Mouse (Mus musculus) adrenal gland, postnatal 36 days (tissue): ENCODE data around the gene Rps6kc1. TPM values are rescaled to one million over a fixed set of nuclear protein-coding genes. Genes with fewer than 3 reads are reported as not detected.

Source experiments
- DNase-seq, 2 experiments: peaks; one replicate each; pipeline ENCODE4 v3.0.0; 2021; ENCODE audit warnings: mixed read lengths in 1 of 2
- total RNA-seq, 2 experiments: library from RNA; stranded (reverse); gene quantifications; 2 replicates each; pipeline ENCODE4 v1.2.3; 2021

Rps6kc1 gene
- total RNA-seq, 2 experiments from 2014 or later: 27.8 to 31.0 TPM

DNA sequence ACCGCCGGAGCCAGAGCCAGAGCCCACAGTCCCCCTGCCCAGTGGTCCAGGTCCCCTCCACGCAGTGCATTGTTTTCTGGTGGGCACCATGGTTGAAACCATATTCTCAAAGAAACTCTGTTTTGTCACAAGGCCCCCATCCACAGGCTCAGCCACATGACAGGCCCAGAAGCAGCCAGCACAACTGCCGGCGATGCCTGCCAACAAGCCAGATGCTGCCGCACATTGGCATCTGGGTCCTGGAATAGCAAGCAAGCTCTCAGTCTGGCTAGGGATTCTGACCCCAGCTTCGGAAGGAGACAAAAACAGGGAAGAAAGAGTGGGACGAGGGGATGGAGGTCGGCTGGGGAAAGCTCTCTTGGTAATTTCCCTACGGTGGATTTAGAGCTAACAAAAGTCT, 147.8 kb downstream of the Rps6kc1 start:
- DNase-seq: no peak

DNA sequence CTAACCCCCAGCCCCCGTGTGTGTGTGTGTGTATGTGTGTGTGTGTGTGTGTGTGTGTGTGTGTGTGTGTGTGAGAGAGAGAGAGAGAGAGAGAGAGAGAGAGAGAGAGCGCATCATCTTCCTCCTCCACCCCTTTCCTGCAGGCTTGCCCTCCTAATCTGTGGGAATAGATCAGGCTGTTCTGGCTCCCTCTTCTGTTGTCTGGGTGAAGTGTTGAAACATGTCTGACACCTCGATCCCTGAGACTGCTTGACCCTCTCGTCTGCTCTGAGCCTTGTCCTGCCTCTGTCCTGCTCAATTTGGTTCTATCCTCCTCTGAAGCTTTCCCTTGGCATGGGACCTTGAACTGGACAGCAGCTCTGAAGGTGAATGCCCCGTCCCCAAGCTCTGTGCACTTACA, 149.8 kb downstream of the Rps6kc1 start:
- DNase-seq: no peak

DNA sequence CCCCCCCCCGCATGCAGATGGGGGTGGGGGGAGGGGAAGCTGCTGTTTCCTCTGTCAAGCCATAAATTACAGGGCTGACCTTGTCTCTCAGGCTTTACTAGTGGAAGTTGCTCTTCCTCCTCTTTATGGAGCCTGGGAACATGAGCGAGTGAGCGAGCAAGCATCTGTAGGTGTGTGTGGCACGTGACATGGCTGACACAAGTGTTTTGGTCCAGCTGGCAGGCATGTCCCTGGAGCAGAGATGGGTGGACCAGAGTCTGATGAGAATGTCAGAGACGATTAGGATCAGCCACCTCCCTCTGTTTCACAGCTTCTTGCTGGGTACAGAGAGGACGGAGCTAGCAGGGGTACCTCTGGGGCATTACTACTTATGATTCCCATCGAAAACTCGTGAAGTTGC, 153.7 kb downstream of the Rps6kc1 start:
- DNase-seq: no peak

DNA sequence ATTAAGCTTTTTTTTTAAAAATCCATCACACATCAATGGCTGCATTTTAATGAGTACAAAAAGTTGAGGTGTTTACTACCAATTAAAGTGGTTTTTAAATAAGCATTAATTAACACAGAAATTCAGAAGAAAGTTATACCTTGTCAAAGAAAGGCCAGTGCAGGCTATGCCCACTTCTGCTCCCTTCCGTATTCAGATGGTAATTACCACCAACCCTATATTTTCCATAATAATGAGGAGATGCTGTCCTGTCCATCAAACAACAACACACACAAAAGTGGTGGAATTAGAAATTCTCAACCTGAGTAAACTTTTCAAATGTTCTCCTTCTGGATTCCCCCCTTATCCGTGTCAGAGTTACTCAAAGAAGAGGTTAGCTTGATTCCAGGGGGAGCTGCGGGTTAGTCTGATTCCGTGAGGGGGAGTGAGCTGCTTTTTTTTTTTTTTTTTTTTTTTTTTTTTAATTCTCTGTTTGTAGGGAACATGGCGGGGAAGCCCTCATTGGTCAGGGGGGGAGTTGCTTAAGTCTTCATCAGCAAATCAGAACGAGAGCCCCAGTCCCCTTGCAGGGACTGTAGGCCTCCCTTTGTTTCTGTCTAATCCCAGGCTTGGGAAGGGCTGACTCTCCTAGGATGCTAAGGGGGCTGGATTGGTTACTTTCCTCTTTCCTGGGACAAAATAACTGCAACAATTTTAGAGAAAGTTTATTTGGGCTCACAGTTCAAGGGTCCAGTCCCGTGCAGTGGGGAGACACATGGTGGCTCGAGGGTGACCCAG, 159.6 kb downstream of the Rps6kc1 start:
- DNase-seq: no peak

DNA sequence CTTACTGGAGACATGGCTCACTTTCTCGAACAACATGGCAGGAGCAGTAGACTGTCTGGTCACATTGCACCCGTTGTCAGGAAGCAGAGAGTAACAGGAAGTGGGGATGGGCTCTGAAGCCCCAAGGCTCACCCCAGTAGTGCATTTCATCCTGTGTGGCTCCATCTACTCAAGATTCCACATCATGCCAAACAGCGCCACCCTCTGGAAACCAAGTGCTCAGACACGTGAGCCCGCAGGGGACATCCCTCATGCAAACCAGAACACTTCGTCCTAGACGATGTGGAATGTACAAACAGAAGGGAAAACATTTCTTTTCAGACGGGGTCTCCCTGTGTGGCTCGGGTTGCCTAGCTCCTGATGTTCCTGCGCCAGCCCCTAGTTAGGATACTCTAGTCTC, 162.6 kb downstream of the Rps6kc1 start:
- DNase-seq: no peak

DNA sequence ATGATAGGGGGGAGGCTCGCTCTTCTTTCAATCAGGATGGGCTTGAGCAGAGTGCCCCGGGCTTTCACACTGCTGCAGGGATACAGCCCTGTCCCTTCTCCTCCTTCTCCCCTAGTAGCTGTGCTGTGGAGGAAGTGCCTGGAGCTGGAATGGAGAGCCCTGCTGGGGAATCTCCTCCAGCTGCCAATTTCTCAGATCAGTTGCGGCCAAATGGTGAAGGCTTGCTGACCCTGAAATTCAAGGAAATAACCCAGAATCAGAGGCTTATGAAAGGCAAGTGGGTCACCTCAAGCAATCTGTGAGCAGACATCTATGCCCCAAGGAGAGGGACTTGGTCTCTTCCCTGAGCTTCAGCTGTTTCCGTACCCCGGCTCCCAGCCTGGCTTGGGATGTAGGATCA, 170.1 kb downstream of the Rps6kc1 start:
- DNase-seq: no peak

DNA sequence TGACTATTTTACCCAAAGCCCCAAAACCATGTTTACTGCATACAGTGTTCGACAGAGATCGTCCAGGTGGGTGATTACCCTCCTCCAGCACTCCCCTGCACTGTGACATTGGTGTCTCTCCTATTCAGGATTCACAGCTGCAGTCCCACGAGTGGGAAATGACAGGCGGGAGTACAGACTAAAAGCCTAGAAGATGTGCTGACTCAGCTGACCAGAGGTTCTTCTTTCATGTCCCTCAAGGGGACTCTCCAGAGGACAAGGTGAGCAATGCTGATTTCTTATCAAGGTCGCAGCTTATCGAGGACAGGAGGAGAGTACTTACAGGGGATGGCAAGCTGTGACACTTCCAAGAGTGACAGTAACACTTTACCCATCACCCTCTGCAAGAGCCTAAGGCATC, 178.8 kb downstream of the Rps6kc1 start:
- DNase-seq: no peak

DNA sequence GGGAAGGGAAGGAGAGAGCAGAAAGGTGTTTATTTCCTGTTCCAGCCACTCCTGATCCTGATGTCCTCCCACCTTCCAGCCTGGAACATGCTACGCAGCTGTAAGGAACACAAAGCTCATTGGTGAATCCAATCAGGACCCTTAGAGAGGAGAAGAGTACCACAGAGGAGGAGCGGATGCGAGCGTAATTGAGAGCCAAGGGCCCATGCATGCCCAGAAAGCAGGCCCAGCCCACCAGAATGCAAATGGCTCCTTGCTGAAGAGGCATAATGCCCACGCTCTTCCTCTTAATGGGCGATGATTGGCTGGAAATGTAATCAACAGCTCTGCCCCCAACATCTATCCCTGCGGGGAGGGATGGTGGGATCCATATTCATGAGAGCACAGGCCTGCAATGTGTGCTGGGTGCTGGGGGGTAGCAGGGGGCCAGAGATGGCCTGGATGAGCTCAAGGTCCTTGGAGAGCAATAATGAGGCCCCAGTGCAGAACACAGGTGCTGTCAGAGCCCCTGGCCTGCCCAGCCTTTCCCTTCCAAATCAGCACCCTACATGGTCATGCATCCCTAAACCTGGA, 182.0 kb downstream of the Rps6kc1 start:
- DNase-seq: no peak

DNA sequence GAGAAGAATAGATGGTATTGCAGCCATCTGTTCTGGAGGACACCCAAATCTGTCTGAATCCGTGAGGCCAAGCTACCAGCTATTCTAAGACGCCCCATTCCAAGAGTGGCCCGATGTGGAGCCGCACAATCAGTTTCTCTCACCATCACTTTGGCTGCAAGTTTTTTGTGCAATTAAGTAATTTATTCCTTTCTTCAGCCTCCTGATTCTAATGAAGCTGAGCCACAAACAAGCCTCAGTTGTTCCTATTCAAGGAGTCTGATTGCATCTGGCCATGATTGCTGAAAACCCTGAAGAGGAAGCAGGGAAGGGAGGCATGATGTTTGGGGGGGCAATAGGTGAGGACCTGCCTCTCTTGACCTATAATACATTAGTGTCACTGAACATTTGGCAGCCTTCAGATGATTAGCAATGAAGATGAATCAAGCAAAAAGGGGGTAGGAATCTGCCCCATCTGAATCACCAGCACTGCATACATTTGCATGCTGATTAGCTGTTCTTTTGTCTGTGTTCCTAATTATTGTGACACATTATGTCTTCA, 183.4 kb downstream of the Rps6kc1 start:
- no peak for DNase-seq

DNA sequence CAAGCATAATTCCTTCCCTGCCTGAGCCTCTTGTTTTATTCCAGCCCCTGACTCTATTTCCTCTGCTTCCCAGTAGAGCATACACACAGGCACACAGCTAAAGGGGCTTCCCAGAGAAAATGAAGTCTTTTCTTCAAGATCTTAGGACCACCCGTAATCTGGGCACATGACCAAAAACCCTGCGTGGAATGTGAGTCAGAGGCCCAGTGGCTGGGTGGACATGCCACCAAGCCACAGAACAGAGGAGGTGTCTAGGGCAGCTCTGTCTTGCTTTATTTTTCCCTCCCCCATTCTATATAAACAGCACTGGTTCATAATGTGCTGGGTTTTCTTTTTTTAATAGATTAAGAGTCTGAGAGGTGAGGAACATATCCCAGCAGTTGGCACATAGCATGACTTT, 184.2 kb downstream of the Rps6kc1 start:
- no peak for DNase-seq

DNA sequence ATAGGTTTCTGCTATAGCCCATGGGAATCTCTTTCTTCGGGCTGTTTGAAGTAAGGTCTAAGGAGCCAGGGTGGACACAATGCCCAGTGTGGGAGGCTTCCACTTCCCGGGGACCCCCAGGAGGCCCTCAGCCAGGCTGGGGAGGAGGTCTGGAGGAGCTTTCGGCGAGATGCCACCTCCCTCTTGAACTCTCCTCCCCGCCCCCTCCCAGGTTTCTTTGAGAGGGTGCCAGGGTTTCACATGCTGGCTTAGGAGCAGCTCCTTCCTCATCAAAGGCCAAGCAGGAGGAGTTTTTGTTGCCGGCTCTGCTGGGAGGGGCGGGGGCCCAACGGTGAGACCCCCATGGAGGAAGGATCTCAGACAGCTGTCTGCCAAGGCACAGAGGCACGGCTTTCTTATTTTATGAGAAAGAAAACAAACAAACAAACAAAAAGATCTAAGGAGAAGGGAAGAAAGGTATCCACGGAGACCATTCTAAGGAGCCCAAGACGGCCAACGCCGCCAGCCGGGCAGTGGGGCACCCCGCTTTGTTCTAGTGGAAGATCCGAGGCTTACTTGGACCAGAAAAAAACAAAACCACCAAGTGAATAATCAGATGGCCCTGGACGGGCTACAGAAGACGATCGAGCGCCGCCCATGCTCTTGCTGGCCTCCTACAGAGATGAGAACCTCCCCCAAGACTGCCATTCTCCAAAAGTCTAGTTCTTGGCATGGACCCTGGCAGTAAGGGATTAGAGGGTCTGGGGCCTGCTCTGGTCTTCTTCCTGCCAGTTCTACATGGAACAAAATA, 186.8 kb downstream of the Rps6kc1 start:
- no peak for DNase-seq

DNA sequence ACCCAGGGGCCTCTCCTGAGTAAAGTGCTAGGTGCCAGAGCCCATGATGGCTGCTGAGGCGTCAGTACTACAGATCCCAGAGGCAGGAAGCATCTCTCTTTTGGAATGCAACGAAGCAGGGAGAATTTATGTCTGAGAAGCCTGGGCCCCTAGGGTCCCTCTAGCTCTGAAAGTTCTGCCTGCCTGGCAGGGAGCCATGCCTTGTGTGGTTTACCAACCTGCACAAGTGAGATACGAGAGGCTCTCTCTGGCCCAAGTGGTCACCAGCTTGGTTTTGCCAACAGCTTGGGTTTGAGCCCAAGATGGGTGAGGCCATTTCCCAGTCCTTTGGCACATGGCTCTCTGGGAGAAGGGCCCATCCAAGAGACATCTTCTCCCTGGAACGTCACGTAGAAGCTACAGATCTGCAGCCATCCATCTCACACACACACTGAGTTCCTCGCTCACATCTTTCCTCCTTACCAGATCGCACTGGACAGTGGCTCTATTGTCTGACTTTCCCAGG, 187.6 kb downstream of the Rps6kc1 start:
- no peak for DNase-seq

DNA sequence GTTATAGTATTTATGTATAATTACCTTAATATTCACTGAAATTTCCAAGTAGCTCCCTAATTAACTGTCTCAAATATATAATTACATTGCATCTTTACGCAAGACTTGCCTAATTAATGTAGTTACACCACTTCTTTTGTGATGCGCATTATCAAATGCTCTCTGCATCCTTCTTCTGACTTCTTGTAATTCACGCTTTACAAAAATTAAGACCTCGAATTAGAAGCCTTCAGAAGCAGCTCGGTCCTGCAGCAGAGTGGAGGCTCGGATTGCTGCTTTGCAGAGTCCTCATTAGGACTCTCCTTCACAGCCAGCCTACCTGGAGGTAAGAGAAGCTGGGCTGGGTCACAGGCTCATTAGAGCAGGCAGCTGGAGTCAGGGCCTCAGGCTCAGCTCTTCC, 197.7 kb downstream of the Rps6kc1 start:
- DNase-seq: no peak

DNA sequence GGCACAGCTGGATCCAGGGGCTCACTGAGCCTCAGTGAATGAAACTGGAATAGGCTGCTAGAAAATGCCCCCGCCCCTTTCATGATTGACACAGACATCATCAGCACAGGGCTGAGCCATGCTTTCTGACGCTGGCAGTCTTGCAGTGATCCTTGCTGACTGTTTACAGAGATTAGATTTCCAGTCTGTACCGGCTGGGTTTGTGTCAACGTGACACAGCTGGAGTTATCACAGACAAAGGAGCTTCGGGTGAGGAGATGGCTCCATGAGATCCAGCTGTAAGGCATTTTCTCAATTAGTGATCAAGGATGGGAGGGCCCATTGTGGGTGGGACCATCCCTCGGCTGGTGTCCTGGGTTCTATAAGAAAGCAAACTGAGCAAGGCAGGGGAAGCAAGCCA, 214.0 kb downstream of the Rps6kc1 start:
- no peak for DNase-seq

DNA sequence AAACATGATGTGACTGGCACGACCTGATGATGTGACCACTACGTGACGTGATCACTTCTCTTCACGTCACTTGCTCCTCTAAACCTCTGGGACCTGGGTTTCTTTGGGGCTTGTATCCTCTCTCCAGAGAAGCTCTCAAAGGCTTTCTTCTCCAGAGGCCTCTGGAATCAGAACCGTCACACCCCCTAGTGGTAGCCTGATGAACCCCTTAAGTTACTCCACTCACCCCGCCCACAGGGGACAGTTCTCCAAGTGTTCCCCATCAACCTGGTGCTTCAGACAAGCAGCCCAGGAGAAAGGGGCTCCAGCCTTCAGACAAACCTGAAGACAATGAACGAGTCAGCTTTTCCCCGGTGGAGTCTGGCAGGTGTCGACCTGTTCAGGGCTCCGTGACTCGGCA, 216.0 kb downstream of the Rps6kc1 start:
- peak; percentile 81 to 89 for DNase-seq

DNA sequence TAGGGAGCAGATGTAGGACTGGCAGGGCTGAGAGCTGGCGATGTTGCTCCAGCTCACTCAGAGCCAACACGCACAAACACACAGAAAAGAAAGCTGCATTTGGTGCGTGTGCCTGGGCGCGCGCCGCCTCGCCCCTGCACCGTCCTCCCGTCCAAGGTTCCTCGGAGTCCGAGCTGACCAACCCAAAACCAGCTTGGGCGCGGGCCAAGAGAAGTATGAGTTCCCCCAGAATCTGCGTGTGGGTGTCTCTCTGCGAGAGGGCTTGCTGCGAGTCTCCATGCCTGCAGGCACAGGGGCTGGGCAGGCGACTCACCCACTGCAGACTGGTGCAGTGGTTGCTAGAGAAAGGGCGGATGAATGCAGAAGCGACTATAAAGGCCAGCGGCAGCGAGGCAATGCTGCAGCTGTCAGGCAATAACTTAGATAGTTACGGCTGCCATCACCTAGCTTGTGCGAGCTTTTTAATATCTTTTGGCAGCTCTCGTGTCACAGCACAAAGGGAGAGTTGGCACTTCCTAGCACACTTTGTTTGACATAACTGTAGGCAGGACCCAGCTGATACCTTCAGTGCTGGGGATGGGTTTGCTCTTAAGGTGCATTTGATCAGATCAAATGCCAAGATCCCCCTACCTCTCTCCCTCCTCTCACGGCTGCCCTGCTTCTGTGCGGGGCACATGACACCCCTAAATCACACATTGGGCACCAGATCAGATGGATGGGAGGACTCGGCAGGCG, 220.9 kb downstream of the Rps6kc1 start:
- peak; percentile 55 to 57 for DNase-seq

DNA sequence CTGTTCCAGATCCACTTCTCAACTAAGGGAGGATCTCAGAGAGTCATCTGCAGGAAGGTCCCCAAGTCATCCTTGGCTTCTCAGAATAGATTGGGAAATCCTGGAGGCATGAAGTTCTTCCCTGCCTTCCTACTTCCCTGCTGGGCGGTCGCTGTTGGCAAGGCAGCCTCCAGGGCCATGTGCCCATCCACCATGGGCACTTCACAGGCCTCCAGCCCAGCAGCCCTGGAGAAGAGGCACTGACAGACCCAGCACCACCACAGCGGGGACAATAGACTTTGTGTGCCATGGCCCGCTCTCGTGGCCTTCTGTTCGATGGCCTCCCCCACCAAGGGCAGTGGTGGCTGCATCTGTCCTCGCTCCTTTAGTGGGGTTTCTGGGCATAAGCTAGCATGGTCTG, 228.5 kb downstream of the Rps6kc1 start:
- no peak for DNase-seq

DNA sequence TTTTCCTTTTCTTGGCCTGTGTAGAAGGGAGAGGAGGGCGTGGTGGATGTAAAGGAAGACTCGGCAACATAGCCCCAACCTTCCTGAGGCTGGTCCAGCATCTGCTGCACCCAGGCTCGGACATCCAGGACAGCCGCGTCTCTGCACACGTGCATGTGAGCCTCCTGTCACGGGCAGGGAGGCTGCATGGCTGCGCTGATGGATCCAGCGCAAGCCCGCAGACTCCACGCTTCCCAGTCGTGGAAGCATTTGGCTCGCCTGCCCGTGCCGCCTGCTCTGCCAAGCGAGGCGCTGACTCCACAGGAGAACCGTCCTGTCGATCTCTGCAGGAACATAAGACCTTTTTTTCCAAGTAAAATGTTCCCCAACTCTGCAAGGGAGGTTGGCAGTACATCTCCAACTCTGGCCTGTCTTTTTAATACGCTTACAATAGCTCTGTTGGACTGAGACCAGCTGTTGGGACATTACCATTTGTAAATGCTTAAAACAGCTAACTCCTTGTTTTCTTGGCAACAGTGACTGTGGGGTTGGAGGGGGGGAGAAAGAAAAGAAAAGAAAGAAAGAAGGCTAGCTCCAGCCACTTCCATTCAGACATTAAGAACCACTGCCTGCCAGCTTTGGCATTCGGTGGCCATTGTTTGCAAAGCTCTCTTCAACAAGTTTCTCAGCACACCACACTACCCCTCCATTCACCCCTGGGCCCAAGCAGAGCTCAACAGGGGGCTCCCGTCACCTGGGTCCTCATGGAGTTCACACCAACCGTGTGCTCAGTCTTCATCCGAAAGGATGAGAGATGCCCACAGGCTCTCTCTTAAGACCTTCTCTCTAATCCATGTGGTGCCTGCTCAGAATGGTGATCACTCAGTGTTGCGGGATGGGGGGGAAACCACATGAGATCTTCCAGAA, 229.3 kb downstream of the Rps6kc1 start:
- DNase-seq: no peak

DNA sequence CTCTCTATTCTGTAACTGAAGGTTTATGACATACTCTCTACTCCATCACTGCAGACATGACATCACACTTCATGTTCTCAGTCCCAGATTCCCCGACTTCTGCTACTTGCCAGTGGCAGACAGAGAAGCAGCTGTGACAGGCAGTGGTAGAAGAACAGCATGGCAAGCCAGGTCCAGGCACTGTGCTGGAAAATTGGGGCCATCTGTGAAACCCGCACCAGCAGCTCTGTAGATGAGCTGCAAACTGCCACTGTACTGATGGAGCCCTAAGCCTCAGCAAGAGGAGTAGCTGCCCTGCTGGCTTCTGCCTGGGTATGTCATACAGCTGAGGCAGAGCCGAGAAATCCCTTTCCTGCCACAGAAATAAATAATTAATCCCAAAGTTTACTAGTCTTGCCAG, 236.1 kb downstream of the Rps6kc1 start:
- DNase-seq: no peak

DNA sequence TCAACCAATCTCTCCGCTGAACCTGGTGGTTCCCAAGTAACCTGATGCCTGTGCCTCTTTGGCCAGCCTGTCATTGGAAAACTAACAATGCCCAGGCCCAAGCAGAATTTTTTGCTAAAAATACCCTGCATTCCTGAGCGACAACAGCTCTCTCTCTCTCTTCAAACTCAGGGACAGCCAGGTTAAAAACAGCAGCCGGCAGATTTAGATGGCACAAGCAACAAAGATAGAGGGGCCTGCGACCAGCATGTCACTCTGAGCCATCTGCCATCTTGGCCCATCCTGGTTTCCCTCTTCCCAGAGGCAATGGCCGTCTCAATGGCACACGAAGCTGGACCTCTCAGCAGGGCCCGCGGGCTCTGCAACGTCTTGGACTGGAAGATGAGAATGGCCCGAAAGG, 242.5 kb downstream of the Rps6kc1 start:
- DNase-seq: no peak

DNA sequence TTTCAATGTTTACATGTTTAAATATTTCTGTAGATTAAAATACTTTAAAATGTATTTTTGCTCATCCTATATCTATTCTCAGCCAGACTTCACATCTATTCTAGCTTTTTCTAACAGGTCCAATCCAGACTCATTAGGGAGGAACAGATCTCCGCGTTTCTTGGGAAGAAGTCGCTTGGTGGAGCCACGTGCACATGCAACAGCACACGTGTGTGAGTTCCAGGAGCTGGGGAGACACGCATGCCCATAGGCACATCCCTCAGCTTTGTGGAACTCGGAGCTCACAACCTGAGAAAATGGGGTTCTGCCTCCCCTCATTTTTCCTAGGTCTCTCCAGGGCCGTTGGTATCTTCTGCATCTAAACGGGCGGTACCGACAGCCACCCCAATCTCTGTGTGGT, 243.7 kb downstream of the Rps6kc1 start:
- DNase-seq: no peak
